Mouse (Mus musculus): Measurements from ENCODE around the gene Cyp1a1. TPM values are rescaled to one million over a fixed set of nuclear protein-coding genes. Genes with fewer than 3 reads are reported as not detected.
A peak's percentile ranks its signal among the peaks of the same experiment; 100 is the strongest.

The Cyp1a1 gene
- 0.12 TPM in 1 of 2 replicates, not detected in the other for polyA plus RNA-seq (2016; fragmentation: Nextera tagmentation; extraction: Ambion mirVana)

- 88% methylated on average over 2 of the region's 2 CpGs for WGBS
- Histone ChIP-seq H3K4me2 (replicated peaks) (no peak within 1 kb of the TSS), H3K9me3 (replicated peaks) (no peaks in the 10 kb centered on the region)
These were observed at the start of gene Cyp1a1 for GRCm38 (mm10) chr9:57687751-57688150. Cyp1a1 (plus strand) TSS chr9:57687928.

GRCm38 (mm10) chr9:57638651-57639459 lies 48.9 kb upstream of the Cyp1a1 start:
- ATAC-seq (ENCODE audit: low FRiP score) = 0 out of 2 replicates have a peak, but pooled peaks have one; percentile 2

More at GRCm38 (mm10) chr9:57687751-57688150, at the start of gene Cyp1a1:
- H3K4me3 ChIP-seq = no peak within 1 kb of the TSS
- no peaks in the 10 kb centered on the region for H3K4me1 ChIP-seq
- ATAC-seq (ENCODE audit: low FRiP score) = no peak
- H3K27ac ChIP-seq = no peak within 1 kb of the TSS
- H3K36me3 ChIP-seq = no peaks in the 10 kb centered on the region
- H3K9ac ChIP-seq = no peak within 1 kb of the TSS
- H3K27me3 ChIP-seq = no peaks in the 10 kb centered on the region

DNA sequence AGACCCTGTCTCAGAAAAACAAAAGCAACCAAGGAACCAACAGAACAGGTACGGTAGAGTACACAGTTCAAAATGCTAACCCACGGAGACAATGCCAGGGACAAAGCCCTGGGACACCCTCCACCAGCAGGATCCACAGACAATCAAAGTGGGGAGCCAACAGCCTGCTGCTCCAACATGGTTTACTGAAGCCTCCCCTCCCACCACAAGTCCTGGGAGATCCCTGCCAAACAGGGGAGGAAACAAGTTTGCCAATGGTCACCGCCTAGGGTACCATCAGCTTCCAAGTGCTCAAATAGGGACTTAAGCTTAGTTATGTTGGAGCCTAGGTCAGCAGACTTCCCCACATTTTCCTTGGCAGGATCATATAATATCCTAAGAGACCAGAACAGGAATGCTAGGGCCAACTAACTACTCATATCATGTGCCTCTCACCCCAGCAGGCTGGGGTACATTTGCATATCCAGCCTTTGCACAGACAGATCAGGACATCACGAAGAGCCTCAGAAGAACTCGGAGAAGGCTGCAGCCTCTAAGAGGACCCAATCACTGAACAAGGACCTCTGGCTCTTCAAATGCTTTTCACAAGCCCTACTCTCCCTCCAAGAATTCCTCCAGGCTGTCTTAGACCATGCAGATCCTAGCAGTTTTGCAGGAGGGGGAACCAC lies 47.9 kb upstream of the Cyp1a1 start:
- no peak for ATAC-seq (ENCODE audit: low FRiP score)
- H3K27me3 ChIP-seq = no peaks in the 10 kb centered on the region
- peak overlapping the region; percentile 37 for H3K4me2 ChIP-seq (replicated peaks)
- peak overlapping the region; percentile 17 for H3K4me3 ChIP-seq
- peak overlapping the region; percentile 12 for H3K27ac ChIP-seq
- WGBS = 69% methylated on average over 5 of the region's 5 CpGs
- no peaks in the 10 kb centered on the region for H3K9me3 ChIP-seq (replicated peaks)
- peaks cover 77% of the 10 kb centered on the region for H3K4me1 ChIP-seq
- peaks cover 9% of the 10 kb centered on the region; the same call in 1 of the 2 replicates for H3K36me3 ChIP-seq
- peak overlapping the region; percentile 50; the same call in 1 of the 2 replicates for H3K9ac ChIP-seq

More at GRCm38 (mm10) chr9:57638651-57639459, 48.9 kb upstream of the Cyp1a1 start:
- Histone ChIP-seq H3K27me3 (no peaks in the 10 kb centered on the region), H3K9ac (peak overlapping the region; percentile 50), H3K4me2 (replicated peaks) (peak overlapping the region; percentile 37), H3K27ac (peak overlapping the region; percentile 12; the same call in 1 of the 2 replicates), H3K4me3 (no peak overlapping the region), H3K4me1 (peaks cover 70% of the 10 kb centered on the region), H3K36me3 (peaks cover 9% of the 10 kb centered on the region; the same call in 1 of the 2 replicates), H3K9me3 (replicated peaks) (no peaks in the 10 kb centered on the region)
- 41% methylated on average over 8 of the region's 8 CpGs for WGBS

- WGBS = 36% methylated on average over 15 of the region's 15 CpGs
- Histone ChIP-seq H3K27ac (peak overlapping the region; percentile 12), H3K9me3 (replicated peaks) (no peaks in the 10 kb centered on the region), H3K27me3 (no peaks in the 10 kb centered on the region), H3K4me1 (peaks cover 77% of the 10 kb centered on the region), H3K4me3 (peak overlapping the region; percentile 17), H3K36me3 (peaks cover 9% of the 10 kb centered on the region; the same call in 1 of the 2 replicates), H3K4me2 (replicated peaks) (peak overlapping the region; percentile 37), H3K9ac (peak overlapping the region; percentile 50; the same call in 1 of the 2 replicates)
- no peak for ATAC-seq (ENCODE audit: low FRiP score)
These were observed 47.3 kb upstream of the Cyp1a1 start for GRCm38 (mm10) chr9:57640384-57640783.

GRCm38 (mm10) chr9:57641022-57641421 lies 46.7 kb upstream of the Cyp1a1 start:
- no peak overlapping the region for H3K4me2 ChIP-seq (replicated peaks)
- WGBS = 83% methylated on average over 1 of the region's 1 CpGs
- H3K4me3 ChIP-seq = no peak overlapping the region
- peaks cover 9% of the 10 kb centered on the region; the same call in 1 of the 2 replicates for H3K36me3 ChIP-seq
- peak overlapping the region; percentile 50; the same call in 1 of the 2 replicates for H3K9ac ChIP-seq
- H3K4me1 ChIP-seq = peaks cover 80% of the 10 kb centered on the region
- no peaks in the 10 kb centered on the region for H3K9me3 ChIP-seq (replicated peaks)
- no peak for ATAC-seq (ENCODE audit: low FRiP score)
- H3K27ac ChIP-seq = peak overlapping the region; percentile 12; the same call in 1 of the 2 replicates
- no peaks in the 10 kb centered on the region for H3K27me3 ChIP-seq

DNA sequence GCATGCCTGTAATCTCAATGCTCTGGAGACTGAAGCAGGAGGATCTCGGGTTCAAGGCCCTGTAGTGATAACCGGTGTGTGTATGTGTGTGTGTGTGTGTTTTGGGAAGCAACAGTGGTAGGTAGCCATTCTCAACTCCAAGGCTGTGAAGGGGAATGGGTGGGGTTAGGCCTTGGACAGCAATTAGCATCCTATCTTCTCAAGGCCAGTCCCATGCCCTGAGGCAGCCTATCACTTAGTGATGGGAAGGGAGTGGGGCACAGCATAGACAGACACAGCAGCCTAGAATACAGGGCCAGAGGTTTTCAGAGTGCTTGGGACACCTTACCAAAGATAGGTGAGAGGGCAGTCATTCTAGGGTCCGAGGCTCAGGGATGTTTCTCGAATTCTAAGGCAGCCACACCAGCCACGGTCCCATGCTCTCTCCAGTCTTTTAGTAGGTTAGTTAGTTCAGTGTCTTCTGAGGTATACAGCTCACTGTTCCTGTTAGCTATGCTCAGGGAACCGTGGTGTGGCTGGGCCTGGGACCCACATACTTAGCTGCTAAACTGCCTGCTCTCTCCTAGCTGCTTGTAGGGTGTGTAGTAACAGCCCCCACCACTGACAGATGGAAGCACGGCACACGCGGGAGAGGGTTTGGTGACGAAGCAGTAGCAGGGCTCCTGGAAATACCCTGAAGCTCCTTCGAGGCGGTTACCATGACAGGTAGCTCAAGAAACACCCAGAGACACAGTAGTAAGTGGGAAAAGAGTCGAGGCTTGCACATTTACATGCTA lies 45.8 kb upstream of the Cyp1a1 start:
- ATAC-seq (ENCODE audit: low FRiP score) = no peak
- H3K27ac ChIP-seq = no peak overlapping the region
- 87% methylated on average over 13 of the region's 13 CpGs for WGBS
- no peak overlapping the region for H3K9ac ChIP-seq
- H3K36me3 ChIP-seq = peaks cover 9% of the 10 kb centered on the region; the same call in 1 of the 2 replicates
- no peaks in the 10 kb centered on the region for H3K27me3 ChIP-seq
- no peaks in the 10 kb centered on the region for H3K9me3 ChIP-seq (replicated peaks)
- H3K4me1 ChIP-seq = peaks cover 78% of the 10 kb centered on the region
- no peak overlapping the region for H3K4me3 ChIP-seq
- no peak overlapping the region for H3K4me2 ChIP-seq (replicated peaks)

- peaks cover 65% of the 10 kb centered on the region for H3K4me1 ChIP-seq
- H3K9me3 ChIP-seq (replicated peaks) = no peaks in the 10 kb centered on the region
- peak overlapping the region; percentile 41; the same call in 1 of the 2 replicates for H3K27ac ChIP-seq
- WGBS = 76% methylated on average over 9 of the region's 9 CpGs
- H3K9ac ChIP-seq = peak overlapping the region; percentile 100
- ATAC-seq (ENCODE audit: low FRiP score) = no peak
- peak overlapping the region; percentile 98 for H3K4me3 ChIP-seq
- peaks cover 9% of the 10 kb centered on the region; the same call in 1 of the 2 replicates for H3K36me3 ChIP-seq
- H3K27me3 ChIP-seq = no peaks in the 10 kb centered on the region
- H3K4me2 ChIP-seq (replicated peaks) = peak overlapping the region; percentile 97
These were observed 44.4 kb upstream of the Cyp1a1 start for GRCm38 (mm10) chr9:57643169-57643855.

DNA sequence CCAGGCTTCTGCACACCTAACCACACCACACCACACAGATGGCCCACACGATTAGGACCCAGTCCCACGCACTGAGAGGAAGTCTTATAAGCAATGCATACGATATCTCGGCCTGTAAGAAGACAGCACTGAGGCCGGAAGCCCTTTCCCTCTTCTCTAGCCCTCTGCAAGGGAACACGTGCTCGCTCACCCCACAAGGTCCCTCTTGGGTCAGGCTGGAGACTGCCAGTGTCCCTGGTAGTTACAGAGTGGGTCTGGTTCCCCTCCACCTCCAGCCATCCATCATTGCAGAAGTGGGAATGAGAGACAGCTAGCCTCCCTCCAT lies 43.9 kb upstream of the Cyp1a1 start:
- no peak for ATAC-seq (ENCODE audit: low FRiP score)
- Histone ChIP-seq H3K9me3 (replicated peaks) (no peaks in the 10 kb centered on the region), H3K27ac (peak overlapping the region; percentile 41; the same call in 1 of the 2 replicates), H3K9ac (peak overlapping the region; percentile 100), H3K4me2 (replicated peaks) (peak overlapping the region; percentile 97), H3K36me3 (peaks cover 9% of the 10 kb centered on the region; the same call in 1 of the 2 replicates), H3K4me3 (peak overlapping the region; percentile 98), H3K4me1 (peaks cover 60% of the 10 kb centered on the region), H3K27me3 (no peaks in the 10 kb centered on the region)
- 59% methylated on average over 7 of the region's 7 CpGs for WGBS

- Histone ChIP-seq H3K36me3 (peaks cover 9% of the 10 kb centered on the region; the same call in 1 of the 2 replicates), H3K4me2 (replicated peaks) (peak overlapping the region; percentile 97), H3K27ac (peak overlapping the region; percentile 98), H3K9me3 (replicated peaks) (no peaks in the 10 kb centered on the region), H3K4me3 (peak overlapping the region; percentile 98), H3K9ac (peak overlapping the region; percentile 100), H3K4me1 (peaks cover 54% of the 10 kb centered on the region), H3K27me3 (no peaks in the 10 kb centered on the region)
- ATAC-seq (ENCODE audit: low FRiP score) = peak; percentile 47
- WGBS = 2% methylated on average over 18 of the region's 18 CpGs
These were observed 43.2 kb upstream of the Cyp1a1 start for GRCm38 (mm10) chr9:57644442-57644943.

DNA sequence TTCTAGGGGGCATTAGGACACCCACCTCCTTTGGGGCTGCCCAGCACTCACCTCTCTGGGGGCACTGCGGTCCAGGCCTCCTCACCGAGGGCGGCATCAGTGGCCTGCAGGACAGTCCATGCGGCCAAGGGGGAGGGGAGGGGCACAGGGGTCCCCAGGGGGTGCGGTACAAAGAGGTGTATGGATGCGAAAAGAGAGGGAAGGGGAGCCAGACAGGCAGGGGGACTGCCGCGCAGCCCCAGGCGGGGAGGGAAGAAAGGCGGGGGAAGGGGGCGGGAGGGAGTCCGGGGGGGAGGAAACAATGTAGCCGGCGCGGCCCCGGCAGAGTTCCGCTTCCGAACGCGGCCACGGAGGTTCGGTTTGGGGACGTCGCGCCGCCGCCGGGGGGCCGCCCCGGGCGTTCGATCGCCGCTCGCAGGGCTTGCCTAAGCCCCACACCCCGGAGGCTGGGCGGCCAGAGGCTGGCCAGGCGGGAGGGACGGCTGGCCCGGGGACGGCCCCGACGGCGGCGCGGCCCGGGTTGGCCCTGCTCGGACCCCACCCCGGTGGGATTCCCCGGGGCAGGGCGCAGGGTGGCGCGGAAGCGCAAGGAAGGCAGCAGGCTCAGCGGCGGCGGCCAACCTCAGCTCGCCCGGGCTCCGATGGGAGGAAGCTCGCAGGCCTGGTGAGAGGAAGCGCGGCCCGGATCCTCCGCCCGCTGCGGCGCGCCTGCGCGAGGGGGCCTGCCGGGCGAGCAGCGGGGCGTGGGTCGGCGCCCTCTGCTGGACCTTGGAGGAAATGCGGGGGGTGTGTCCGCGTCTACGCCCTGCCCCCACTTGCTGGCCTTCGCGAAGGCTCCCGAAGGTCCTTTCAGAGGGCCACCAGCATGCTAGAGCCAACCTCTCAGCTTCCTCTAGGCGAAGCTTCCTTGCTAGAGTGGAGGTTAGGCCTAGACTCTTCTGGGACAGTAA lies 42.5 kb upstream of the Cyp1a1 start:
- peaks cover 46% of the 10 kb centered on the region for H3K4me1 ChIP-seq
- H3K4me2 ChIP-seq (replicated peaks) = peak overlapping the region; percentile 97
- no peaks in the 10 kb centered on the region for H3K9me3 ChIP-seq (replicated peaks)
- H3K9ac ChIP-seq = peak overlapping the region; percentile 100
- peak; percentile 90 for ATAC-seq (ENCODE audit: low FRiP score)
- H3K4me3 ChIP-seq = peak overlapping the region; percentile 98
- under 1% methylated on average over 75 of the region's 85 CpGs for WGBS
- peak overlapping the region; percentile 98 for H3K27ac ChIP-seq
- H3K36me3 ChIP-seq = peaks cover 9% of the 10 kb centered on the region; the same call in 1 of the 2 replicates
- H3K27me3 ChIP-seq = no peaks in the 10 kb centered on the region
